Mouse (Mus musculus) mature B cell (primary cell): ENCODE measurements around the gene Btbd17.

ENCODE experiments used
- in situ Hi-C: fragments of 300-500 bp; cut with MboI; formaldehyde crosslinking; loops from 2 replicates; pipeline ENCODE4 v1.14.3; 2019

Btbd17 gene

DNA sequence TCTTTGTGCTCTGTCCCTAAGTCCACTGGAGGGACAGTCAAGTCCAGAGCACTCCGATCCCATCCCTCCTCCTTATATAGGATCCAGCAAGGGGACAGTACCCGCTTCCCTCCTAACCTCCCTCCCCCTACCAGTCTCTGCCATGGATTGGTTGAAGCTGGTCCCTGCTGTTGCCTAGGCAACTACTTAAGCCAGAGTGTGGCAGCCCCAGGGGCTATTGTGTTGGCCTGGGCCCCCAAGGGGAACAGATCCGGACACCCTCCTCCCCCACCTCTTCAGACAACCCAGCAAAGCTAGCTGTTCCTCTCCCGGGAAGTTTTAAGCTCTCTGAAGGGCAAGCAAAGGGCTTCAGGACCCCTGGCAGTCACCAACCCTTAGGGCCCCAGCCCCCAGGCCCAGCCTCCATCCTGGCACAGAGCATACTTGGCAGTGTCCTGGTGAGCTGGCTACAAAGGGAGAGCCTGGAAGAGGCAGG, at the start of gene Btbd17:
Gene Btbd17 (minus strand): TSS at position 98 of the 475 bp plus-strand sequence.
- in situ Hi-C loops, result loop anchor here (10.0 kb wide), 1 partner anchor 121 kb away; the partner anchor contains the start of gene Ttyh2

DNA sequence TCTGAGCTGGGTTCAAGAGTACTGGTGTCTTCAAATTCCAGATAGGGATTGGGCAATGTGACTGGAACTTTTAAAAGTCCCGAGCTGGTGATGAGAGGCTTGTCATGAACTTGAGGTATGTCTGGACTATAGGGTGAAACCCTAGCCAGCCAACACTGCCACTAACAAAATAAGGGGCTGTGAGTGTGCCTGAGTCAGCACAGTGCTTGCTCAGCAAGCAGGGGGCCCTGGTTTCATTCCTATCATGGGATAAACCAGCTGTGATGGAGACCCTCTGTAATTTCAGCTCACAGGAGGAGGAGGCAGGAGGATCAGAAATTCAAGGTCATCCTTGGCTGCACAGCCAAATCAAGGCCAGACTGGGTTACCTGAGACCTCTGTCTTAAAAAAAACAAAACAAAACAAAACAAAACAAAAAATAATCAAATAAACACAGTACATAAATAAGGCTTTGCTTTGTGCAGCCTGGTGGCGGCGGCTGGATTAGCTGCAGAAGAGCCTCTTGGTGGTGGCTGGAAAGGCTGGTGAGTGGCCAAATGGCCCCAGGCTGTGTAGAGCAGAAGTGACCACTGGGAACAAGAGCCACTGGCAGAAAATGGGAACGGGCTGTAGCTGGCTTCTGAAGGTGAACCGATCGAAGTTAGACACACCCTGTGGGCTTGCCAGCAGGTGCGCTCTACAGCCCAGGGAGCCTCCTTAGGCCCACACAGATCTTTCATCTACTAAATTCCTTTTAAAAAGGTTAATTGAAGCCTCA, 48.9 kb upstream of the Btbd17 start:
- in situ Hi-C loops, result no loop called here

DNA sequence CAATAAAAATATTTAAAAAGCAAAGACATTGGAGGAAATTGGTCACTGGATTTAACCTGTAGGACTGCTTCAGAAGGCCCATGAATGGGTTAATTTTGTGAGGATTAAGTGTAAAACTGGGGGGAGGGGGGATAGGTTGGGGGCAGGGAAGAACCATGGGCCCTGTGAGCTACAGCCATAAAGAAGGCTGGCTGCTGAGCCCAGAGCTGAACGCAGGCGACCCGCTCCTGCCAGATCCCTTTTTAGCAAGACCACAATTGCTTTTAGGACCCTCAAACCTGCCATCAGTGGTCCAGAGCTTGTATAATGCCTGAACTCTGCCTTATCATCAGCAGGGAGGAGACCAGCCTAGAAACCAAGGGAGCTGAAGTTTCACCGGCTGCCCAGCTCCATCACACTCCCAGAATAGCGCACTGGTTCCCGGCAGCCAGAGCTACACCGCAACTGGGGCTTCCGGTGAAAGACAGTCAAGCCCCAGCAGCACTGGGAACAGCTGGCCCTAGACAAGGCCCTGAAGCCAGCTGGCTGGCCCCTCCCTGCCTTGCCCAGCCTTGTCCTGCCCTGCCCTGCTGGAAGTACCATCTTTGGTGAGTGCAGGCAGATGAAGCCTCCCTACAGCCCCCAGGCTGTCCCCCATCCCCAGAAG, 48.2 kb upstream of the Btbd17 start:
- in situ Hi-C loops, result no loop called here

DNA sequence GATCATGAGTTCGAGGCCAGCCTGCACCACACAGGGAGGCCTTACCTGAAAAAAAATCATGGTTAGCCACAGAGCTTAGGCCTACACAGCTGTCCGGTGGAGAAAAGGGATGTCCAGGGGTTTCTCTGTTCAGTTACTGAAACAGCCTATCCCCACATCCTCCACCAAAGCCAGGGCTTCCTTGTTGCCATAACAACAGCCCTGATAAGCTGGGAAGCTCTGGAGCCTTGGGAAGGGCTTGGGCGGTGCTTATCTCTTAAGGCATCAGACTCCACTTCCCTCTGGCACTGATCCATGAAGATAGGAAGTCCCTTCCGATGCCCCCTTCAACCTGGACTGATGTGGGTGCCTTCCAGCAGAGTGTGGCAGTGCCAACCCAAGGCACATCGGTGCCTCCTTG, 37.4 kb upstream of the Btbd17 start:
- in situ Hi-C loops, result no loop called here

DNA sequence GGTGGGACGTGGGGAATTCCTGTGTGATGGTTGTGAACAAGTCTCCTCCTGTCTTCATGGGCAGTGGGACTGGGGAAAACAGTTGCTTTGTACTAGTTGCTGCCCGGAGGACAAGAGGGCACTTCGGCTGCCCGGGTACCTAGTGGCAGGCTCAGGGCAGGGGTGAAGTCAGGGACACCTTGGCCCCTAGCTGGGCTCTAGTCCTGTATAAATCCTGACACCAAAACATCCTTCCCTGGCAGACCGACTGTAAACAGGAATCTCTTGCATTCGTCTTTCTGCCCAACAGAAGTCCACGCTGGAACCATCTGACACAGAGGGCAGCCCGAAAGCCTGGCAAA, 34.7 kb upstream of the Btbd17 start:
- in situ Hi-C loops, result no loop called here

DNA sequence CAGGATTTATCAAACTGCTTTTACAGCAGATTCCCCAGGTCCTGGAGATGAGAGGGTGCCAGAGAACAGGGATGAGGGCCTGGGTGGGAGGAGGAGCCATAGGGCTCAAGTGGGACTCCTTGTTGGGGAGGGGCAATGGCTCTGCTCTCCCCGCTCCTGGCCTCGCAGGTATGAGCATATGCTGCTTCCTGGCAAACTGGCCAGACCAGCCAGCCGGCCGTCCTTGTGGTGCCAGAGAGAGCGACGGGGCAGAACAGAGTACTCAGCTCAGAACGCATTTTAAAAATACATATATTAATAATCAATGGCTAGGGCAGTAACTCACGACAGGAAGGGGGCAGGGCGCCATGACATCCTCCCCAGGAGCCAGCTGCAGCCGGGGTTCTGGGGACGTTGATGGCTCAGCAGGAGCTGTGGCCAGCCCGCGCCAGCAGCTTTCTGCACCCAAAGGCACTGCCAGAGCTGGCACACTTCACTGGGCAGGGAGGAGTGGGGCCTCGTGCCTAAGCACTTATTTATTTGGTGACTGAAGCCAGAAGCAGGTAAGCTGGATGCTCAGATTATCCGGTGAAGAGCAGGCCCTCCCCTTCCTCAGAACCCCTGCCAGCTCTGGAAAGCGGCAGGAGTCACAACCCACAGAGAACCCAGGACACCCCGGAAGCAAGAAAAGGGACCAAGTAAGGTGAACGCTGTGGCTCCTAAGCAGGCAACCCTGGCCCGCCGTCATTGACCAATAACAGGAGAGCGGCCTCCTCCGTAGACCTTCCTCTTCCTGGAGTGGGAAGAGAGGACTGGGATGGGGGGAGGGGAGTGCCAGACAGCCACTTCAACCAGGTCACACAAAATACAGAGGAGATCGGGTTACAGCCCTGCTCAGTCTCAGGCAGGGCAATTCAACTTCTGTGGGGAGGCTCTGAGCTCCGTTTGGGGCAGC, 34.0 kb upstream of the Btbd17 start:
- in situ Hi-C loops, result no loop called here

DNA sequence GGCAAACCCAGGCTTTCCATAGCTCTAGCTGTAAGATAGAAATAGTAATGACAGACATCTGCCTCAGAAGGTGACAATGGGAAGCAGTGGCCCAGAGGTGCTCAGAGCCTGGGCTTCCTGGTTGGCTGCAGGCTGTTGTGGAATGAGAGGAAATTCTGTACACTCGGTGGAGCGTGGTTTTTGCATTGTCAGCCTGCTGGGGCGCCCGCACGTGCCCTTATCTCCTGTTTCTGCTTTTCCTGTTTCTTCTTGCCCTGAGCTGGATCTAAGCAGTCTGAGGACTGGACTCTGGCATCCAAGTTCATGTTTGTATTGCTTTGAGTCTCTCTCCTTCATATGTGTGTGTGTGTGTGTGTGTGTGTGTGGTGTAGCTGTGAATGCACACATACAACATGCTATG, 30.9 kb upstream of the Btbd17 start:
- in situ Hi-C loops, result no loop called here

DNA sequence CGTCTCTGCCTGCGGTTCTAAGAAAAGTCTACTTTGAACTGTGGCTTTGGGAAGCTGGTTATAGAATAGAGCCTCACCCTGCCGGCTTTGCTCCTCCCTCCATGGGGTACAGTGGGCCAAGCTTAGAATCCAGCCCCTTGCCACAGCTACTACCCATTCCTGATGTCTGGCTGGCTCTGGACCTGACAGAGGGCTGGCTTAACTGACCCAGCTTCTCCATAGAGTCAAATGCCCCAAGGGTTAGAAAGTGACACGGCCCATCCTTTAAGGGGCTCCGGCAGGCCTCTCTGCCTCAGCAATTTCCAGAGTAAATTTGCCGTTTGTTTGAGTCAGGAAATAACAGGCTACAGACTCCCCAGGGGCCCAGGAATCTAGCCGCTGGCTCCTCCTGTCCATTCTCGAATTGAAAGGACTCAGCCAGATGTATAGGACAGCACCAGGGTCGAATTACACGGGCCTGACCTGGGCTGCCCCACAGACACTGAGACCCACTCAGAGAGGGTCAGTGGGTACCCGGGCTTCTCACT, 27.5 kb upstream of the Btbd17 start:
- in situ Hi-C loops, result no loop called here

DNA sequence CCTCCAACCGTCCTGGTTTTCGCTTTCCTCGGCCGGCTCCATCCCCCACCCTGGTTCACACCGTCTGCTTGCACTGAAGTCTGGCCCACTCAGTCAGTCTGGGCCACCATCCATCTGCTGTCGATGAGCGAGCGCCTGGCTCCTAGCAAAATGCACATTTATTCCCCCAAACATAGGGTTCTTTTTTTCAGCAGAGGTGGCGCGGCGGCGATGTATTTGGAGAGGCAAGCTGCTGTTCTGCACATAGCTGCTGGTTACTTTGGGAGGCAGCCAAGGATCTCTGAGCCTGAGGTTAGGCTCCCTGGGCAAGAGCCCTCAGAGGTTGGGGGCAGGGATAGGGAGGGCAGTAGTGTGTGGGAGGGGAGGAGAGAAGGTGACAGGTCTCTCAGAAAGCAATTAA, 27.0 kb upstream of the Btbd17 start:
- in situ Hi-C loops, result no loop called here

DNA sequence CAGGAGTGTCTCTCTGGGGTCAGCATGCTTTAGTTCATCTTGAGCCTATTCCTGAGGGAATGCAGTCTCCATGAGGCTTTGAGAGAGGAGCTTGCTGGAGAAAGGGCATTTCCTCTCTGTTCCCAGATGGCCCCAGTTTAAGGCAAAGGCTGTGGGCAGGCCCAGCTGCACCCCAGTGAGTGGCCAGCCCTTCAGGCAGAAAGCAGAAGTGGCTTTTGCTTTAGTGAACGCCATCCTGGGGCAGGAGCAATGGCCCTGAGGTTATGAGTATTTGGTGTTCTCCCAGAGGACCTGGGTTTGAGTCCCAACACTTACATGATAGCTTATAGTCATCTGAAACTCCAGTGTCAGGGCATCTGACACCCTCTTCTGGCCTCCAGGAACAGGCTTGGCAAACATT, 25.6 kb upstream of the Btbd17 start:
- in situ Hi-C loops, result no loop called here

DNA sequence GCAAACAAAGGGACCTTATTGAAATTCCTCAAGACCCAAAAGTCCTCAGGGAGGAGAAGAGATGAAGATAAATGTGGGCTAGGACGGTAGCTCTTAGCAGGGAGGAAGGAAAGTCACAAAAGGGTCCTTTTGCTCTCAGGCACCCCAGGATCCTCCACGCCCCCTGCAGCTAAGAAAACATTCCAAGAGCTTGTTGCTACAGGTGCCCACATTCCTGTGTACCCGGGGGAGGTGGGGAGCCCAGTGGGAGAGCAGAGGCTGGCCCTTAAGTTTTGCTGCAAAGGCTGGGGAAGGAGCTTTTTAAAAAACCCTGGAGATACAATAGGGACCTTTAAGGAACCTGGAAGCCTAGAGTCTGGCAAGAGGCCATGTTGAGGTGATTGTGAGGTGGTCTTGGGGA, 24.7 kb upstream of the Btbd17 start:
- in situ Hi-C loops, result no loop called here

DNA sequence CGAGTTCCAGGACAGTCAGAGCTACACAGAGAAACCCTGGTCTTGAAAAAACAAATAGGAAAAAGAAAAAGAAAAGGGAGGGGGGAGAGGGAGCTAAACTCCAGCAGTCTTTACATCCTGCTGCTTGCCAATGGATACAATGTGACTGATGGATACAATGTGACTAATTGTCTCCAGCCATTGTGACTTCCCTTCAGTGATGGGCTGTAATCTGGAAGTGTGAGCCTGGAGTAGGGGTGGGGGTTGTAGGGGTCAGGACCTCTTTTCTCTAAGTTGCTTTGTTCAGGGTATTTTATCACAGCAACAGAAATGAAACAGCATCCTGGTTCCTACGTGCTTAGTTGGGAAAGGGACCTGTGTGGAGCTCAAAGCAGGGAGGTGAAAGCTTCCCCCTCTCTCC, 23.4 kb upstream of the Btbd17 start:
- in situ Hi-C loops, result loop anchor here (10.0 kb wide), 1 partner anchor 76 kb away; the partner anchor contains the start of gene Cd300a

DNA sequence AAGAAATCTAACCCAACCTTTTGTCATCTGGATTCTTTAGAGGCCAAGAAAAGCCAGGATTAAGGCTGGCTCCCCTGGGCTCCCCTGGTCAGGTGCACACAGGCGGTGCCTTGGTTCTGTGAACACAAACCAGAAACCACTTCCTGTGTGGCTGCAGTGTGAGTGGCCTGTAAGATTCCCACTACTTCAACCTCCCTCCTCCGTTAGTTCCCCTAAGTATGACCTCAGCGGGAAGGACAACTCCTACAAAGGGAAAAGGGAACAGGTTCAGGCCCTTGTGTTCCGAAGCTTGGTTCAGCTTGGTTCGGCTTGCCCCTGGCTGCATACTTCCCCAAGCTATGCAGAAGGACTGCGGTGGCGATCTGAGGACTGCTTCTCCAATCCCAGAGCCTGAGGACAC, 22.4 kb upstream of the Btbd17 start:
- in situ Hi-C loops, result loop anchor here (10.0 kb wide), 1 partner anchor 77 kb away; the partner anchor contains the start of gene Cd300a

DNA sequence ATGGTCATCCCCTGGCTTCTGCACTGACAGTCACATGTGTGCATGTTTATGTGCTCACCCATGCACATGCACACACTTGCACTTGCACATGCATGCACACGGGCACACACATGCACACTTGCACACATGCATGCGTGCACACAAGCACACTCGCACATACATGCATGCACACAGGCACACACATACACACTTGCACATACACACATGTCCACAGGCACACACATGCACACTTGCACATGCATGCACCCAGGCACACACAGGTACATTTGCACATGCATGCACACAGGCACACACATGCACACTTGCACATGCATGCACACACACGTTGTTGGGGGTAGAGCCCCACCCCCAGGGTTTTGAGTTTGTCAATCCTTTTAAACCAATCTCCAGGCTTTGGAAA, 21.2 kb upstream of the Btbd17 start:
- in situ Hi-C loops, result loop anchor here (10.0 kb wide), 1 partner anchor 78 kb away; the partner anchor contains the start of gene Cd300a

DNA sequence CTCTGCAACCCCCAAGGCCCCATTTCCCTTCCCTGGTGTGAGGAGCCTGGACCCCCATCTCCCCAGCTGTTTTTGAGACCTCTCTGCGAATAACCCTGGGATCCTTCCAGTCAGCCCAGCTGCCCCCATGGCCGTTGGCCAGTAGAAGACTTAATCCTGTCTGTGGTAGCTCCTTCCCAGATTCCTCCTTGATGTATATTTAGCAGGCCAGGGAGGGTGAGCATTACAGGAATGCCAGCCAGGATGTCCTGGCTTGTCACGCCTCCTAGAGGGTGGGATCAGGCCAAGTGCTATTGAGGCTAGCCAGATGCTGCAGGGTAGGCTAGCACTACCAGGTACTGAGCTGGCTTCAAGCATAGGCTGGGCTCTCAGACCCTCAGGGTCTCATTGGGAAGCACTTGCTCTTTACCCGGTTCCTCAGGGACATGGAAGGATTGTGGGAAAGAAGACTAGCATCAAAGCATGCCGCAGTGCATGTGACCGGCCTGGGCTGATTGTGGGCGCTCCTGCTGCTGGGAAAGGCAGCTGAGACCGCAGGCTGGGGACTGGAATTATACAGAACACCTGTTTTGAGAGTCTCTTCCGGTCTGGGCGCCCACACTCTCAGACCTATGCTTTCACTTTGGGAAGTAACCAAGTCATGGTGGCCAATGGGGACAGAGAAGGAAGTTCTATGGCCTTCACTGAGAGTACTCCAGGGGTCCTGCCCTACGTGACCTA, 19.3 kb upstream of the Btbd17 start:
- in situ Hi-C loops, result loop anchor here (10.0 kb wide), 1 partner anchor 80 kb away; the partner anchor contains the start of gene Cd300a

DNA sequence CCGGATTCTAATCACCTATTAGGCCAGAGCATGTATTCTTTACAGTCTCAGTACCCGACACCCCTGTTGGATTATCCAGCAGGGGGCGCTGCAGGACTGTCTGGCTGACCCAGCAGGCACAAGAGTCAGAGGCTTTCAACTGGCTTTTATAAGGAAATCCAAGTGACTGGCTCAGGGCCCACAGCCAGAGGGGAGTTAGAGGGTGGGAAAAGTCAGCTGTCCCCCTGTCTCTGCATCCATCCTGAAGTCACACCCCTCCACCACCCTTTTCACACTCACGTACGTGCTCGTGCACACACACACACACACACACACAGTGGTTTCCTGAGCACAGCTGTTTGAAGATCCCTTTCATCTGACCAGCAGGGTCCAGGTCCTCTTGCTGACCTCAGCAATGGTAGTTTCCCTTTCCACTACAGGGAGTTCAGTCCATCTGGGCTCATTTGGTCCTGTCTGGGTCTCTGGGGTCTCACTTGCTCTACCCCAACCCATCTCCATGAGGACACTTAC, 17.0 kb upstream of the Btbd17 start:
- in situ Hi-C loops, result loop anchor here (10.0 kb wide), 1 partner anchor 82 kb away; the partner anchor contains the start of gene Cd300a

DNA sequence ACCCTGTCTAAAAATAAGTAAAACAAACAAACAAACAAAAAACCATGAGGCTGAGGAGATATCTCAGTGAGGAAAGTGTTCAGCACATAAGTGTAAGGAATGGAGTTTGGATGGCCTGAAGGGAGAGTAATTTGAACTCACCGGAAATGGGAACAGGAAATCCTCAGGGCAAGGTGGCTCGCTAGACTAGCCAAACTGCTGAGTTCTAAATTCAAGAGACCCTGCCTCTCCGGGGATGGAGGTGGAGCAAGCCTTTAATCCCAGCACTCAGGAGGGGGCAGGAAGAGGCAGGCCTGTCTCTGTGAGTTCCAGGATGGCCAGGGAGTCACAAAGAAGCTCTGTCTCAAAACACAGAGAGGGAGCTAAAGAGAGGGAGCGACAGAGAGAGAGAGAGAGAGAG, 14.6 kb upstream of the Btbd17 start:
- in situ Hi-C loops, result loop anchor here (10.0 kb wide), 1 partner anchor 84 kb away; the partner anchor contains the start of gene Cd300a

DNA sequence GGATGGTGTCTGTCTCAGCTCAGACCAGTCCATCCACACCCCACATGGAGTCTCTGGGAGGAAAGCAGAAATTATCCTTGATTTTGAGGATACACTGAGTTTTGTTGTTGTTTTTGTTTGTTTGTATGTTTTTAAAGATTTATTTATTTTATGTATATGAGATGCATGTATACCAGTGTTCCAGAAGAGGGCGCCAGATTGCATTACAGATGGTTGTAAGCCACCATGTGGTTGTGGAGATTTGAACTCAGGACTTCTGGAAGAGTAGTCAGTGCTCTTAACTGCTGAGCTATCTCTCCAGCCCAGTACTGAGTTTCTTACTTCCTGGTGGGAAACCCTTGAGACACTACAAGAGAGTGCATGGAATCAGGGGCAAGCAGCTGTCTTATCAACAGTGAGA, 13.6 kb upstream of the Btbd17 start:
- in situ Hi-C loops, result no loop called here

DNA sequence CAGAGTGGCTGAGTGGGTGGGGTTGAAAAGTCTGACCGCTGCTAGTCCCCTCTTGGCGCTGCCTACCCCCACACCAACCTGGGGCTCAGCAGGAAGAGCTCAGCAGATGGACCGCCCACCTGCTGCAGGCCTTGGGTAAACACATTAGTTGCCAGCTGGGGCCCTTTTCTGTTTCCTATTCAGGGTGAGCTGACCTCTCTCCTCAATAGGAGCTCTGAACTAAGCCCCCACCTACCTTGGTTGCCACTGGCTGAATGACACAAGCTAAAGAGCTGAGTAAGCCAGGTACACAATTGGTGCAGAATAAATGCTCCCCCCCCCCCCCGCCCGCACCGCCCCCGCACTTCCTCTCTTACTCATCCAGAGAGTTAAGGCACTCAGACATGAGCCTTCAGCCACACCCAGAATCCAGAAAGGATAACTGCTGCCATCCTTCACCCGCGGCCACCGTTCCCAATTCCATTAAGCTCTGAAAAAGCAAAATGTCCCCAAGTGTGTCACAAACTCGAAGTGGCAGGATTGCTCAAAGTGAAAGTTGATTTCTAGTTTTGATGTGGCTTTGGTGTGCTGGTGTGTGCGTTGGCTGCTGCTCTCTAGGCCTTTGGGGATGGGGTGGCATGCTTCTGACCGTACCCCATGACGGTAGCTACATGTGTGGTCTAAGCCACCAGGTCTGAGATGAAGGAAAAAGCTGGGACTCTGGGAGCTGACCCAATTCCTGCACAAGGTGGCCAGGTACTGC, 12.1 kb upstream of the Btbd17 start:
- in situ Hi-C loops, result no loop called here

DNA sequence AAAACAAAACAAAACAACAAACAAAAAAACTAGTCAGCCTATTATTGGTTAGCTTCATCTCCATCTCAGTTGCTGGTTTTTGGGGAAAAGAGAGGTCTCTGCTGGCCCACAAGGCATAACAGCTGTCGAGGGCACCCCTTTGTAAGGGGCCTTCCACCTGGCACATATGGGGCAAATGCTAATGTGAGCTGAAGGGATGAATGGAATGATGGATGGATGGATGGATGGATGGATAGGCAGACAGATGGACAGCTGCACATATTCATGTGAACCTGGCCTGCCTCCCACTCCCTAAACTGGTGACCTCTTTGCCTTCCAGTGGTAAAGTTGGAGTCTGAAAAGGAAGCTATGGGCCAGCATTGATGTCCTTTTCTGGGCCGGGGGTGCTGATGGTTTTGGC, 11.3 kb upstream of the Btbd17 start:
- in situ Hi-C loops, result no loop called here
